Mouse (Mus musculus) megakaryocyte, embryonic 14.5 days (primary cell): Measurements from ENCODE around the gene Srsf4. TPM values are rescaled to one million over a fixed set of nuclear protein-coding genes. Genes with fewer than 3 reads are reported as not detected.

Experiments used
- H3K27me3 ChIP-seq: replicated peaks from 2 replicates; pipeline ENCODE3; 2012; ENCODE audit warnings: inconsistent platforms
- H3K36me3 ChIP-seq: replicated peaks from 2 replicates; pipeline ENCODE3; 2012; ENCODE audit warnings: low read length, inconsistent platforms, mixed read lengths
- H3K4me1 ChIP-seq: 2 replicates; pipeline ENCODE4 v1.6.1; 2012; ENCODE audit warnings: inconsistent platforms
- H3K4me3 ChIP-seq: replicated peaks from 2 replicates; pipeline ENCODE3; 2012; ENCODE audit warnings: moderate library complexity, mild to moderate bottlenecking, inconsistent platforms
- H3K9me3 ChIP-seq: 2 replicates; pipeline ENCODE4 v1.6.1; 2012; ENCODE audit warnings: inconsistent platforms
- FLI1 ChIP-seq: IDR thresholded peaks from 2 replicates; pipeline ENCODE4 v1.6.1; 2012; ENCODE audit warnings: low read length, inconsistent platforms, mixed read lengths
- GATA1 ChIP-seq: IDR thresholded peaks from 3 replicates; pipeline ENCODE4 v1.6.1; 2012; ENCODE audit warnings: mixed read lengths, low read length, inconsistent platforms, borderline replicate concordance
- polyA plus RNA-seq: library from polyadenylated mRNA; stranded (reverse); fragments of >175 nt; gene quantifications from 2 replicates; pipeline ENCODE4 v1.2.3, GENCODE M21; 2012; ENCODE audit warnings: low replicate concordance; ENCODE audit not compliant: insufficient read depth

The Srsf4 gene
- polyA plus RNA-seq, 1 experiment, result 135 TPM

DNA sequence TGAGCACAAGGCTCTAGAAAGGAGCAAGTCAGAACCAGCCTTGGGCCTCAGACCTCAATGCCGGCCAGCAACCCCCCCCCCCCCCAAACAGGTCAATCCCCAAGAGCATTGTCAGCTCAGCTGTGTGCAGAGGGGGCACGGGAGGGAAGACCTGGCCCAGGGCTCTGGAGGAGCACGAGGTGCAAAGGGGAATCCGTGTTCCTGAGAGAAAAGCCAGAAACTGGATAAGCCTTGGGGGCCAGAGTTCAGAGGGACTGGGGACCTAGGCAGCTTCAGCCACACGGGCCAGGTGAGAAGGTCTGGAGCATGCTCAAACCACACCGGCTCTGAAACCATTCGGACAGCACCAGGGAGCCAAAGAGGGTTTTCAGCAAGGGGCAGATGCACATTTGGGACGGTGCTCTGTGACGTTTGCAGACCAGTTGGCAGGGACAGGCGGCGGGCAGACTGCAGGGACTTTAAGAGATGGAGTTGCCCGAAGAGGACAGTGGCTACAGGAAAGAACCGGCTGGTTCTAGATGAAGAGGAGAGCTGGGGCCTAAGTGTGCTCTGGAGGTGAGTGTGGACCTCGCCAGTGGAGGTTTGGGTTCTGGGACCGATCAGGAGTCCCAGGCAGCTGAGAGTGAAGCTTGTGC lies 46.2 kb downstream of the Srsf4 start:
- H3K4me3 ChIP-seq, result no peak overlapping the region

DNA sequence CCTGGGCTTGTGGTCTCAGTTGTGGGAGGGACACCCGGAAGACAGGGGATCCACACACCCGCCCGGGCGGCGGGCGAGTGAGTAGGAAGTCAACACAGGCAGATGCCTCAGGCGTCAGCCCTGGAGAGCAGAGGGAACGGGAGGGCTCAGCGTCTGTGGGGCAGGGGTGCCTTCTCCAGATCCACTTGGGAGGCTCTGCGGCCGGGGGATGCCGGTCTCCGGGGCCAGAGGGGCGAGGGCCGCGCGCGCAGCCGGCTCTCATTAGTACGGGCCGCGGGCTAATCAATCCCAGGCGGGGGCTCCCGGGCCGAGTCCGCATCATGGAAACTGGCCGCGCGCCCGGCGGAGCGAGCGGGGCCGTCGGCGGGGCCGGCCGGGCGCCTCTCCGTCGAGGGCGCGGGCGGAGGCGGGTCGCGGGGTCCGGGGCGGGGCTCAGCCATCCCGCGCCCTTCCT lies 46.8 kb downstream of the Srsf4 start:
- Histone ChIP-seq H3K27me3 (peaks cover 89% of the 10 kb centered on the region), H3K4me3 (no peak overlapping the region), H3K9me3 (0 out of 2 replicates have a peak, but pooled peaks cover 6% of the 10 kb centered on the region), H3K36me3 (peaks cover 60% of the 10 kb centered on the region), H3K4me1 (peaks cover 74% of the 10 kb centered on the region)
- TF ChIP-seq FLI1, result no peak
- no peak for TF ChIP-seq GATA1

More for the DNA sequence above, 46.2 kb downstream of the Srsf4 start:
- Histone ChIP-seq H3K27me3 (peaks cover 90% of the 10 kb centered on the region), H3K36me3 (peaks cover 54% of the 10 kb centered on the region), H3K9me3 (0 out of 2 replicates have a peak, but pooled peaks cover 6% of the 10 kb centered on the region), H3K4me1 (peaks cover 74% of the 10 kb centered on the region)
- TF ChIP-seq GATA1, result no peak
- TF ChIP-seq FLI1, result no peak

DNA sequence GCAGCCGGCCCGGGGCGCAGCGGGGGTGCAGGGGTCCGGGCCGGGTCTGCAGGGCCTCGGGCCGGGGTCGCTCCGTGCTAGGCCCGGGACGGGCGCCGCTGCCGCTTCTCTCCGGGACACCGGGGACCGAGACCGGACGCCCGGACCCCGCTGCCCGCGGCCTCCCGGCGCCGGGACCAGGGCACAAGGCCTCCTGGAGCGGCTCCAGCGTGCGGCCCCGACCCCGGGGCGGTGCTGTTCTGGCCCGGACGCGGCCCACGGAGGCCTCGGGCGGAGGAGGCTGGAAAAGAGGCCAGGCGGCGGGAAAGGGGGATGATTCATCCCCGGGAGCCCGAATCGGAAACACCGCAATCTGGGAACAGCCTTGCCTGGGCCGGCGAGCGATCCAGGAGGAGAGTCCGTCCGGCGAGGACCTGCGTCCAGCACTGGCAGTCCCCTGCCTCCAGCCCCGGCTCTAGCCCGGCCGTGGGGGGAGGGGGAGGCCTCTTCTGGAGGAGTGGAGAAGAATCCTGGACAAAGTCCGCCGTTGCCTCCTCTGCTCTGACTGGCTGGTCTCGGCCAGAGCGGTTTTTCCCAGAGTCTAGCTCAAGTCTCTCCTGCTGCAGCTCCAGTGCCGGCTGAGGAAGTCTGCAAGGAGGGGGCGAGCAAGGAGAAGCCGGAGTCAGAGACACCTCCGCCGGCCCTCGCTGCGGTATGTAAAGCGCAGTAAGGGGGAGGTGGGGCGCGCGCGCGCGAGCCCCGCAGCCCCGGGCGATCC lies 47.4 kb downstream of the Srsf4 start:
- peaks cover 84% of the 10 kb centered on the region for H3K27me3 ChIP-seq
- peaks cover 66% of the 10 kb centered on the region for H3K36me3 ChIP-seq
- H3K9me3 ChIP-seq, result 0 out of 2 replicates have a peak, but pooled peaks cover 6% of the 10 kb centered on the region
- peaks cover 71% of the 10 kb centered on the region for H3K4me1 ChIP-seq
- no peak for TF ChIP-seq GATA1
- no peak for TF ChIP-seq FLI1
- peak overlapping the region; percentile 65 for H3K4me3 ChIP-seq

DNA sequence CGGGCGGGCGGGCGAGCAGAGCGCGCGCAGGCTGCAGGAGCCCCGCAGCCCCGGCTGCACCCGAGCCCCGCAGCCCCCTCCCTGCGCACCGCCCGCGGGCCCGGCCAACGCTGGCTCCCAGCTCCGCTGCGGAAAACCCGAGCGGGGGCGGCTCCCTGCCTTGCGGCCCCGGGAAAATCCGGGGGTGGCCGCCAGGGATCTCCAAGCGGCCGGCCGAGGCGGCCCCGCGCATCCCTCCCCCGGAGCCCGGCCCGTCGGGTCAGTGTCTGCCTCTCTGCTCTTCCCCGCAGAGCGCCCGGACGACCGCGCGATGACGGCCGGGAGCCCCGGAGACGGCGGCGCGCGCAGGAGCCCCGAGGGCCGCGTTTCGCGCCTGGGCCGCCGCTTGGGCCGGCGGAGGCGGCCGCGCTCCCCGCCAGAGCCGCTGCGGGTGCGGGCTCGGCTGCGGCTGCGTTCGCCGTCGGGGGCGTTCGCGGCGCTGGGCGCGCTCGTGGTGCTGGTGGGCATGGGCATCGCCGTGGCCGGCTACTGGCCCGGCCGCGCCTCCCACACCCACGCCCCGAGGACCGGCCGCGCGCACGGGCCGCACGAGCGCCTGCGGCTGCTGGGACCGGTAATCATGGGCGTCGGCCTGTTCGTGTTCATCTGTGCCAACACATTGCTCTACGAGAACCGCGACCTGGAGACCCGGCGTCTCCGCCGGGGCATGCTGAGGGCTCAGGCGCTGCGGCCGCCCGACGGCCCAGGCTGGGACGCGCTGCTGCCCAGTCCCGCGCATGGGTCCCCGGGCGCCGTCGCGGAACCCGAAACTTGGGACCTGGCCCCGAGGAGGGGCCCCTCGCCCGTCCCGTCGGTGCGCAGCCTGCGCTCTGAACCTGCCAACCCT lies 48.3 kb downstream of the Srsf4 start, which contains the start of gene Tmem200b:
Tmem200b (plus strand) TSS at position 311 of the 886 bp plus-strand sequence.
- Histone ChIP-seq H3K27me3 (peaks cover 75% of the 10 kb centered on the region), H3K36me3 (peaks cover 75% of the 10 kb centered on the region), H3K9me3 (0 out of 2 replicates have a peak, but pooled peaks cover 6% of the 10 kb centered on the region), H3K4me3 (peak within 1 kb of the TSS; percentile 85), H3K4me1 (peaks cover 61% of the 10 kb centered on the region)
- TF ChIP-seq FLI1, result no peak
- TF ChIP-seq GATA1, result no peak

DNA sequence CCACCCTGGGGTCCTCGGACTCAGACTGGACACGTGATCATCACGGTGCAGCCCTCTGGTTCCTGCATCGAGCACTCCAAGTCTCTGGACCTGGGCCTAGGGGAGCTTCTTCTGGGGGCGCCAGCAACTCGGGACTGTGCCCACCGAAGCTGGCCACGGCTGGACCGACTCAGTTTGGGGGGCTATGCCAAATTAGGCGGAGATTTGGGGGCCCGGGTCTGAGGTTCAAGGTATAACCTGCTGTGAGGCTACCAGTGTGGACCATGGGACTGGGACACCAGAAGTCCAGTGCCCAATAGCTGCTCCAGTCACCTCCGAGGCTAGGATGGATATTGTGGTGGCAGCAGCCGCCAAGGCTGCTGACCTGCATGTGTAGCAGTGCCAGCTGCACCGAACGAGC lies 49.0 kb downstream of the Srsf4 start:
- Histone ChIP-seq H3K27me3 (peaks cover 68% of the 10 kb centered on the region), H3K36me3 (peaks cover 82% of the 10 kb centered on the region), H3K4me1 (peaks cover 57% of the 10 kb centered on the region), H3K4me3 (peak overlapping the region; percentile 85), H3K9me3 (0 out of 2 replicates have a peak, but pooled peaks cover 6% of the 10 kb centered on the region)
- TF ChIP-seq FLI1 (no peak), GATA1 (no peak)

DNA sequence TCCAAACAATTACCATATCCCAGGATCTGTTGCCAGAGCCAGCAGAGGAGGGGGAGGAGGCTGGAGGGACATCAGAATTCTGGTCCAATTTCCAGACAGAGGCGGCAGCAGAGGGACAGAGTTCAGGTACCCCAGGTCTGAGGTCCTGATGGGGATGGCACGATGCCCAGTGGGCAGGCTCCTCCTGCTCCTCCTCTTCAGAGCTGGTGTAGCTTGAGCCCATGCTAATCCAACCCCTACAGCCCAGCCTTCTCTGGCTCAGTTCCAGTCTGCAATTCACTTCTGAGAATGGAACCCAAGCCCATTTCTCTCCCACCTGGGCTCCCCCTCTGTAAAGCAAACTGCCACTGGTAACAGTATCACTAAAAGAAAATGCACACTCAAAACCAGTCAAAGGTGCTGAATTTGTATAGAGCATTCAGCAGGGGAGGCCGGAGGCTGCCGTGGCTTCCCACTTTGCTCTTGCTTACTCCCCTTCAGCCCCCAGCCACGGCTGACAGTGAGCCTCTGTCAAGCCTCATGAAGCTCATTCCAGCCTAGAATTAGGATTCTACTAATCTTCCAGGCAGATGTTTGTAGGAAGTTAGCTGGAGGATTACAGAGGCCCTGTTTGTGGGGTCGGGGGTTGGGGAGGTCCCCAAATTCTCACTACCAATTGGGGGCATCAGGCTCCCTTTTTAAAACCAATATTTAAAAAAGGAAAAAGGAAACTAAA lies 50.8 kb downstream of the Srsf4 start:
- peaks cover 92% of the 10 kb centered on the region for H3K36me3 ChIP-seq
- peaks cover 53% of the 10 kb centered on the region for H3K27me3 ChIP-seq
- TF ChIP-seq FLI1 (no peak), GATA1 (no peak)

DNA sequence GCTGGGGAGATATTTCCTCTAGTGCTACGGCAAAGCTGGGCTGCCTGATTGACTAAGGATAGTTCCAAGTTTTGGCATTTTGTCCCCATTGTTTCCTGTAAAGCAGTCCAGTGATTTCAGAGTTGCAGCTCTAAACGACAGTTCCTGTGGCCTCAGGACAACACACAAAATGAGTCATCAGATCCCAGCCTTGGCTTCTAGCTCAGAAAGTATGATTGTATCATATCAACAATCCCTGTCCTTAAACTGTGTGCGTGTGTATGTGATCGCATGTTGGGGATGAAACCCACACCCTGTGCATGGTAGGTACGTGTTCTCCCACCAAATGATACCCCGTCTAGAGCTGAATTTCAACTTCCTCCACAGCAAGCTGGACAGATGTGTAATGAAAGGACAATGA lies 55.7 kb downstream of the Srsf4 start:
- H3K4me1 ChIP-seq, result peaks cover 63% of the 10 kb centered on the region
- peaks cover 8% of the 10 kb centered on the region for H3K27me3 ChIP-seq
- no peak for TF ChIP-seq GATA1
- no peaks in the 10 kb centered on the region for H3K9me3 ChIP-seq
- H3K36me3 ChIP-seq, result peaks cover 99% of the 10 kb centered on the region
- H3K4me3 ChIP-seq, result no peak overlapping the region

More for the DNA sequence above, 50.8 kb downstream of the Srsf4 start:
- H3K4me1 ChIP-seq, result peaks cover 57% of the 10 kb centered on the region
- H3K9me3 ChIP-seq, result 0 out of 2 replicates have a peak, but pooled peaks cover 6% of the 10 kb centered on the region
- no peak overlapping the region for H3K4me3 ChIP-seq

DNA sequence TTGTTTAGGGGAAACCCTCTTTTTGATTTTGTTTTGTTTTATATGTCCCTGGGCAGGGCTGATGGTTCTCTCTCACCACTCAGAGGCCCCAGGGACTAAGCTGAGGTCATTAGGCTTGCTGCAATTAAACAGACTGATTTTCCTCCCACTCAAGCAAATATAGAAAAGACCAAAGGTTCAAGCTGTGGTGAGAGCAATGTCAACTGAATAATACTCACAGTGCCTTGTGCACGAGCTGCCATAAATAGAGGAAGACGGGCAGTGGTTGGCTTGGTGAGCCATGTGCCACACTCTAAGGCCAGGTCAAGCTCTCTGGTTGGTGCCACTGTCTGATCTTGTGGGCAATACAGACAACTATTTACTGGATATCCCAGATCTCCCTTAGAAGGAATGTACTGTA lies 66.0 kb downstream of the Srsf4 start:
- no peak overlapping the region for H3K4me3 ChIP-seq
- peaks cover 17% of the 10 kb centered on the region for H3K4me1 ChIP-seq
- H3K9me3 ChIP-seq, result no peaks in the 10 kb centered on the region
- H3K36me3 ChIP-seq, result peaks cover 99% of the 10 kb centered on the region
- no peaks in the 10 kb centered on the region for H3K27me3 ChIP-seq
- TF ChIP-seq FLI1 (no peak), GATA1 (no peak)

DNA sequence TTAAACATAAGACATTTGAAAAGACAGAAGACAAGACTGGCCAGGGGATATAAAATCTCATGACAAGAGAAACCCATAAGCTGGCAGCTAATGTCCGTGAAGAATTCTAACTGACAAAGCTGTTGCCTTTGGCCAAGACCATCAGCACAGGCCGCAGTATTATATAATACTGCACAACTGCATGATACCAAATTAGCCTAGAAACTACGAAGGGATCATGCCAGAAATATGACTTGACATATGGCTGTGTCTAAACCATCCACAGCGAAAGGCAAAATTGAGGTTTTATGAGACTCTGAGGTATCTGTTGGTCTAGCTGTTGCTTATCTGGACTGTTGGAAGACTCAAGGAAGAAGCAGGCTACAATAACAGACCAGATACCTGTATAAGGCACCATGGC lies 67.4 kb downstream of the Srsf4 start:
- peaks cover 98% of the 10 kb centered on the region for H3K36me3 ChIP-seq
- peaks cover 13% of the 10 kb centered on the region for H3K4me1 ChIP-seq
- H3K27me3 ChIP-seq, result no peaks in the 10 kb centered on the region
- no peaks in the 10 kb centered on the region for H3K9me3 ChIP-seq
- no peak overlapping the region for H3K4me3 ChIP-seq
- no peak for TF ChIP-seq GATA1
- no peak for TF ChIP-seq FLI1
